Comparison of ENCODE assay signal across 24 mouse cellular contexts in the genomic region with DNA sequence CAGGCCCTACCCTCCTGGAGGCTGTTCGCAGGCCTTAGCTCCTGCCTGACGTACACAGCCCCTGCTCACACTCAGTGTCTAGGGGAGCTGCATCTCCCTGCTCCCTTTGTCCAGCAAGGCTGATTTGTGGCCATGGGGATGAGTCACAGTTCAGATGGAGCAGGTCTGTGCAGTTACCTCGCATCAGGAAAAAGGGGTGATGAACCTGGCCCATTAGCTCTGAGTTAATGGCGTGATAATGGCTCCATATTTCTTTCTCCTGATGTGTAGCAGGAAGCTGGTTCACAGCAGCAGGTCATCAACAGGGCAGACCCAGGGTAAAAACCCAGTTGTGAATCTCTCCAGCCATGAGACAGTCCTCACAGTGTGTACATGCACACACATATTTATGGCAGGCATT.
DNase-seq lines count a peak whose midpoint lies in the region; ATAC-seq and TF ChIP-seq lines count a peak whose summit lies in the region.
"Had no signal": no experiment of that assay in that cellular context is flagged by ENCODE, and none has a peak within 500 bp of the region (broad histone marks: within the 10 kb centered on the region; RNA-seq: fewer than 3 reads in every experiment).

No protein-coding gene starts in this region.

- DNase-seq in adrenal gland, adult 2 months = peak; percentile 25
- no peak for DNase-seq in adrenal gland, adult 8-10 months
- no peak for DNase-seq in hindbrain, embryonic 10.5 days (ENCODE audit: low spot score)
- DNase-seq in hindbrain, postnatal 0 days (ENCODE audit: low spot score) = no peak
- DNase-seq in brain, embryonic 14.5 days (ENCODE audit: low read depth) = peak; percentile 25
- peak; percentile 54 for DNase-seq in neural tube, embryonic 11.5 days (ENCODE audit: low spot score)
- no peak for DNase-seq in ovary, postnatal 36 days (ENCODE audit: low spot score)
- DNase-seq in heart, postnatal 25 days (ENCODE audit: low spot score) = no peak
- DNase-seq: cerebellum, adult 2 months; cerebellum, postnatal 36 days; heart, adult 11 months; heart, postnatal 14 days; kidney, postnatal 36 days; layer of hippocampus, adult 9-11 months; left cerebral cortex, postnatal 4 days; liver; right cerebral cortex, postnatal 4 days had no signal

- no peak overlapping the region for H3K4me3 ChIP-seq in hindbrain, embryonic 10.5 days
- no peak overlapping the region for H3K4me3 ChIP-seq in hindbrain, postnatal 0 days (ENCODE audit: low read length)
- H3K4me3 ChIP-seq in neural tube, embryonic 11.5 days (ENCODE audit: low read depth, low read length) = no peak overlapping the region
- H3K4me3 ChIP-seq: embryonic facial prominence, embryonic 12.5 days; erythroblast, embryonic 14.5 days; heart, embryonic 12.5 days; left cerebral cortex, adult 2 months had no signal

- ATAC-seq in hindbrain, postnatal 0 days = no peak
- 0 out of 2 replicates have a peak, but pooled peaks have one; percentile 28 for ATAC-seq in neural tube, embryonic 11.5 days (ENCODE audit: insufficient read depth, low FRiP score, low TSS enrichment)
- ATAC-seq: CD4-positive, CD25-positive, alpha-beta regulatory T cell, adult 4 months; forebrain, embryonic 16.5 days; lung, postnatal 0 days had no signal

- 92% methylated on average over 4 of the region's 4 CpGs for WGBS in hindbrain, embryonic 10.5 days
- 83% methylated on average over 4 of the region's 4 CpGs for WGBS in hindbrain, postnatal 0 days
- WGBS in neural tube, embryonic 11.5 days = 42% methylated on average over 4 of the region's 4 CpGs

- TF ChIP-seq CTCF in hindbrain, postnatal 0 days (IDR thresholded peaks at IDR 0.05; ENCODE audit: low read depth) = no peak
- no peak for TF ChIP-seq CTCF in brain, embryonic 14.5 days (IDR thresholded peaks at IDR 0.05; ENCODE audit: borderline replicate concordance, extremely low read depth, insufficient read depth, insufficient read length)

- no peak for TF ChIP-seq POLR2A in brain, embryonic 14.5 days (IDR thresholded peaks at IDR 0.05; ENCODE audit: borderline replicate concordance, extremely low read depth, insufficient read depth, insufficient read length, poor library complexity, severe bottlenecking)

- no peak overlapping the region for H3K9ac ChIP-seq in hindbrain, postnatal 0 days (replicated peaks; ENCODE audit: low read length)
- H3K9ac ChIP-seq in neural tube, embryonic 11.5 days (ENCODE audit: low read length) = no peak overlapping the region
- H3K9ac ChIP-seq: embryonic facial prominence, embryonic 12.5 days; heart, embryonic 12.5 days had no signal

- H3K4me2 ChIP-seq in hindbrain, postnatal 0 days (ENCODE audit: low read depth, low read length) = no peak overlapping the region
- H3K4me2 ChIP-seq in neural tube, embryonic 11.5 days (ENCODE audit: low read depth) = no peak overlapping the region
- H3K4me2 ChIP-seq: embryonic facial prominence, embryonic 12.5 days; heart, embryonic 12.5 days had no signal

- intact Hi-C loops in heart, postnatal 25 days (cut with DNase I) = no loop called here

- peaks cover 30% of the 10 kb centered on the region for H3K4me1 ChIP-seq in hindbrain, embryonic 10.5 days (replicated peaks)
- H3K4me1 ChIP-seq in hindbrain, postnatal 0 days (ENCODE audit: insufficient read depth, low read length) = peaks cover 14% of the 10 kb centered on the region; the same call in 1 of the 2 replicates
- H3K4me1 ChIP-seq in neural tube, embryonic 11.5 days (ENCODE audit: control insufficient read depth, insufficient read depth, low read length) = peaks cover 18% of the 10 kb centered on the region

- no peaks in the 10 kb centered on the region for H3K9me3 ChIP-seq in hindbrain, embryonic 10.5 days
- H3K9me3 ChIP-seq in hindbrain, postnatal 0 days (ENCODE audit: low read length) = no peaks in the 10 kb centered on the region
- no peaks in the 10 kb centered on the region for H3K9me3 ChIP-seq in neural tube, embryonic 11.5 days (ENCODE audit: control insufficient read depth, low read length)
- H3K9me3 ChIP-seq: embryonic facial prominence, embryonic 12.5 days had no signal

- no peaks in the 10 kb centered on the region for H3K36me3 ChIP-seq in hindbrain, embryonic 10.5 days
- H3K36me3 ChIP-seq in hindbrain, postnatal 0 days (ENCODE audit: insufficient read depth, low read length) = no peaks in the 10 kb centered on the region
- H3K36me3 ChIP-seq in neural tube, embryonic 11.5 days (ENCODE audit: control insufficient read depth, insufficient read depth, low read length) = no peaks in the 10 kb centered on the region
- H3K36me3 ChIP-seq: embryonic facial prominence, embryonic 12.5 days; heart, embryonic 12.5 days had no signal

- H3K27ac ChIP-seq in hindbrain, embryonic 10.5 days = peak overlapping the region; percentile 50; the same call in 1 of the 2 replicates
- no peak overlapping the region for H3K27ac ChIP-seq in hindbrain, postnatal 0 days
- H3K27ac ChIP-seq in neural tube, embryonic 11.5 days (ENCODE audit: low read depth, low read length) = peak overlapping the region; percentile 65; the same call in 1 of the 2 replicates
- H3K27ac ChIP-seq: embryonic facial prominence, embryonic 12.5 days; left cerebral cortex, adult 2 months had no signal

- H3K27me3 ChIP-seq in hindbrain, embryonic 10.5 days (ENCODE audit: insufficient read depth, poor library complexity, severe bottlenecking) = no peaks in the 10 kb centered on the region
- no peaks in the 10 kb centered on the region for H3K27me3 ChIP-seq in hindbrain, postnatal 0 days (ENCODE audit: insufficient read depth, low read length)
- H3K27me3 ChIP-seq in neural tube, embryonic 11.5 days (ENCODE audit: control insufficient read depth, insufficient read depth, low read length) = no peaks in the 10 kb centered on the region
- H3K27me3 ChIP-seq: embryonic facial prominence, embryonic 12.5 days; heart, embryonic 12.5 days had no signal

Comparison
In these comparisons a context has a peak if more than half of its experiments do, and no peak if none do; other contexts are left out.
1. DNase-seq: peak in adrenal gland, adult 2 months (single experiment), brain, embryonic 14.5 days (single experiment) and neural tube, embryonic 11.5 days (single experiment); none in adrenal gland, adult 8-10 months (single experiment), hindbrain, embryonic 10.5 days (single experiment), hindbrain, postnatal 0 days (single experiment), ovary, postnatal 36 days (single experiment) and heart, postnatal 25 days (single experiment).